In genomic region chr1:156263352-156263751, GRCm38 (mm10) we compare ENCODE assay signal across 8 mouse cellular contexts. TPM values are rescaled to one million over a fixed set of nuclear protein-coding genes. Genes with fewer than 3 reads are reported as not detected.
DNase-seq lines count a peak whose midpoint lies in the region; ATAC-seq and TF ChIP-seq lines count a peak whose summit lies in the region.
"Had no signal": no experiment of that assay in that cellular context is flagged by ENCODE, and none has a peak within 500 bp of the region (broad histone marks: within the 10 kb centered on the region; RNA-seq: fewer than 3 reads in every experiment).

No protein-coding gene starts in this region.

- no peaks in the 10 kb centered on the region for H3K36me3 ChIP-seq in ES-Bruce4 (ENCODE audit: control insufficient read depth, insufficient read depth, low read length, poor library complexity, severe bottlenecking)
- no peaks in the 10 kb centered on the region for H3K36me3 ChIP-seq in lung, postnatal 0 days (ENCODE audit: insufficient read depth, low read length)
- H3K36me3 ChIP-seq: heart, embryonic 15.5 days had no signal

- 49% methylated on average over 2 of the region's 2 CpGs for WGBS in lung, postnatal 0 days

- no peak for ATAC-seq in lung, postnatal 0 days

- no peaks in the 10 kb centered on the region for H3K27me3 ChIP-seq in ES-Bruce4 (ENCODE audit: control insufficient read depth, insufficient read depth, low read length, poor library complexity, severe bottlenecking)
- no peaks in the 10 kb centered on the region for H3K27me3 ChIP-seq in lung, postnatal 0 days (replicated peaks; ENCODE audit: insufficient read depth, low read length)
- H3K27me3 ChIP-seq: heart, embryonic 15.5 days had no signal

- peak; percentile 27 to 42 for DNase-seq in B cell, adult 2 months
- peak; percentile 33 for DNase-seq in c-Kit-positive CD71-positive TER-119-negative erythroid progenitor cells, embryonic 14.5 days (ENCODE audit: low read depth)
- DNase-seq in frontal cortex, postnatal 25 days (ENCODE audit: low spot score in 2 of 2): peak; percentile 46 to 57
- peak; percentile 79 to 81 for DNase-seq in kidney, postnatal 4 days
- DNase-seq in lung, postnatal 0 days (ENCODE audit: low spot score): peak; percentile 59
- DNase-seq in spleen, adult 12 weeks (ENCODE audit: low spot score): peak; percentile 14

- no peak overlapping the region for H3K9ac ChIP-seq in ES-Bruce4 (ENCODE audit: low read depth, poor library complexity, severe bottlenecking)
- no peak overlapping the region for H3K9ac ChIP-seq in lung, postnatal 0 days (replicated peaks; ENCODE audit: low read depth)
- H3K9ac ChIP-seq: heart, embryonic 15.5 days had no signal

- peak; percentile 97 for TF ChIP-seq CTCF in ES-Bruce4 (IDR thresholded peaks at IDR 0.05; ENCODE audit: low read depth, low read length)
- peak; percentile 93 for TF ChIP-seq CTCF in lung, postnatal 0 days (IDR thresholded peaks at IDR 0.05)

- H3K9me3 ChIP-seq in ES-Bruce4 (replicated peaks; ENCODE audit: control insufficient read depth, insufficient read depth, low read length, poor library complexity, severe bottlenecking): no peaks in the 10 kb centered on the region
- no peaks in the 10 kb centered on the region for H3K9me3 ChIP-seq in lung, postnatal 0 days (ENCODE audit: low read length)
- H3K9me3 ChIP-seq: heart, embryonic 15.5 days had no signal

- H3K4me1 ChIP-seq in ES-Bruce4 (ENCODE audit: control insufficient read depth, insufficient read depth, low read length): peaks cover 2% of the 10 kb centered on the region
- no peaks in the 10 kb centered on the region for H3K4me1 ChIP-seq in lung, postnatal 0 days (ENCODE audit: insufficient read depth, low read depth, low read length)
- H3K4me1 ChIP-seq: heart, embryonic 15.5 days had no signal

- no peak for TF ChIP-seq EP300 in ES-Bruce4 (IDR thresholded peaks at IDR 0.05; ENCODE audit: insufficient read depth, low read depth, low read length)
- no peak for TF ChIP-seq EP300 in lung, postnatal 0 days (IDR thresholded peaks at IDR 0.05)

- no peak overlapping the region for H3K4me3 ChIP-seq in ES-Bruce4 (ENCODE audit: low read depth, low read length)
- no peak overlapping the region for H3K4me3 ChIP-seq in lung, postnatal 0 days (ENCODE audit: low read depth, low read length)
- H3K4me3 ChIP-seq: heart, embryonic 15.5 days had no signal

- no peak overlapping the region for H3K4me2 ChIP-seq in lung, postnatal 0 days (replicated peaks; ENCODE audit: low read depth, low read length)
- H3K4me2 ChIP-seq: heart, embryonic 15.5 days had no signal

- no peak overlapping the region for H3K27ac ChIP-seq in ES-Bruce4 (ENCODE audit: insufficient read depth, low read length)
- H3K27ac ChIP-seq in lung, postnatal 0 days (ENCODE audit: low read length): no peak overlapping the region
- H3K27ac ChIP-seq: heart, embryonic 15.5 days had no signal

- no peak for TF ChIP-seq POLR2A in ES-Bruce4 (IDR thresholded peaks at IDR 0.05; ENCODE audit: insufficient read depth, low read length)

RNA-seq across cellular contexts. Expression of gene Tdrd5, which starts 40.1 kb away (rescaled TPM):
- polyA plus RNA-seq in ES-Bruce4 (2011; ENCODE audit: insufficient read depth, insufficient read length, low read depth, missing spikeins): 15.1 and 17.1 TPM in 2 replicates
- polyA plus RNA-seq in lung, postnatal 0 days (2015; fragmentation: Nextera tagmentation; extraction: Ambion mirVana): 0.60 and 1.2 TPM in 2 replicates

RNA-seq across cellular contexts. Expression of gene Nphs2, which starts 47.2 kb away (rescaled TPM):
- not detected in 2 replicates for polyA plus RNA-seq in ES-Bruce4 (2011; ENCODE audit: insufficient read depth, insufficient read length, low read depth, missing spikeins)
- 0.10 and 0.18 TPM in 2 replicates for polyA plus RNA-seq in lung, postnatal 0 days (2015; fragmentation: Nextera tagmentation; extraction: Ambion mirVana)

RNA-seq across cellular contexts. Expression of gene Fam163a, which starts 58.5 kb away (rescaled TPM):
- 0.33 and 0.40 TPM in 2 replicates for polyA plus RNA-seq in ES-Bruce4 (2011; ENCODE audit: insufficient read depth, insufficient read length, low read depth, missing spikeins)
- polyA plus RNA-seq in lung, postnatal 0 days (2015; fragmentation: Nextera tagmentation; extraction: Ambion mirVana): 0.04 and 0.10 TPM in 2 replicates

Comparison
In these comparisons a context has a peak if more than half of its experiments do, and no peak if none do; other contexts are left out.
1. DNase-seq: peak in every context shown above with its lines; median percentile 80 in kidney, postnatal 4 days; 59 in lung, postnatal 0 days; 52 in frontal cortex, postnatal 25 days; 34 in B cell, adult 2 months; 33 in c-Kit-positive CD71-positive TER-119-negative erythroid progenitor cells, embryonic 14.5 days; 14 in spleen, adult 12 weeks.